ENCODE assay signal across 16 mouse cellular contexts in genomic region chr15:88196539-88196938, GRCm38 (mm10).
A peak's percentile ranks its signal among the peaks of the same experiment; 100 is the strongest.
DNase-seq lines count a peak whose midpoint lies in the region.
"Had no signal": no experiment of that assay in that cellular context is flagged by ENCODE, and none has a peak within 500 bp of the region (broad histone marks: within the 10 kb centered on the region; RNA-seq: fewer than 3 reads in every experiment).

No protein-coding gene starts in this region.

- DNase-seq in frontal cortex, adult 2 months (ENCODE audit: extremely low spot score in 1 of 2, low spot score in 1 of 2), result peak; percentile 34 to 58
- DNase-seq in frontal cortex, postnatal 25 days (ENCODE audit: low spot score in 2 of 2), result no peak
- DNase-seq in left cerebral cortex, adult 9 months (ENCODE audit: low spot score in 2 of 2), result peak; percentile 33 to 50
- no peak for DNase-seq in left cerebral cortex, postnatal 36 days (ENCODE audit: low spot score in 2 of 2)
- DNase-seq in brain, adult 2 months (ENCODE audit: low read depth, low spot score), result peak; percentile 74
- peak; percentile 80 for DNase-seq in telencephalon, adult 2 months (ENCODE audit: low read depth, low spot score)
- DNase-seq: adrenal gland, adult 2 months; adrenal gland, postnatal 25 days; cerebellum, adult 11 months; cerebellum, adult 8-10 months; cerebellum, postnatal 14 days; embryo, embryonic 11 days; gastrocnemius, adult 2 months; gastrocnemius, postnatal 25 days; heart, postnatal 10 days; heart, postnatal 4 days had no signal

- intact Hi-C loops in left cerebral cortex, postnatal 36 days (cut with DNase I), result no loop called here

Comparison
In these comparisons a context has a peak if more than half of its experiments do, and no peak if none do; other contexts are left out.
1. DNase-seq: peak in frontal cortex, adult 2 months (2 of 2), left cerebral cortex, adult 9 months (2 of 2), brain, adult 2 months (single experiment) and telencephalon, adult 2 months (single experiment); none in frontal cortex, postnatal 25 days (0 of 2) and left cerebral cortex, postnatal 36 days (0 of 2).